Mouse (Mus musculus): ENCODE results near the gene Map2k7. TPM values are rescaled to one million over a fixed set of nuclear protein-coding genes. Genes with fewer than 3 reads are reported as not detected.
"Not testable (repeated sequence)": the region's sequence is repeated elsewhere in the genome, so short reads cannot be mapped to it uniquely, and the experiment has no call there.

The Map2k7 gene
- polyA plus RNA-seq, 1 experiment from 2014 or later = 45.1 TPM

DNA sequence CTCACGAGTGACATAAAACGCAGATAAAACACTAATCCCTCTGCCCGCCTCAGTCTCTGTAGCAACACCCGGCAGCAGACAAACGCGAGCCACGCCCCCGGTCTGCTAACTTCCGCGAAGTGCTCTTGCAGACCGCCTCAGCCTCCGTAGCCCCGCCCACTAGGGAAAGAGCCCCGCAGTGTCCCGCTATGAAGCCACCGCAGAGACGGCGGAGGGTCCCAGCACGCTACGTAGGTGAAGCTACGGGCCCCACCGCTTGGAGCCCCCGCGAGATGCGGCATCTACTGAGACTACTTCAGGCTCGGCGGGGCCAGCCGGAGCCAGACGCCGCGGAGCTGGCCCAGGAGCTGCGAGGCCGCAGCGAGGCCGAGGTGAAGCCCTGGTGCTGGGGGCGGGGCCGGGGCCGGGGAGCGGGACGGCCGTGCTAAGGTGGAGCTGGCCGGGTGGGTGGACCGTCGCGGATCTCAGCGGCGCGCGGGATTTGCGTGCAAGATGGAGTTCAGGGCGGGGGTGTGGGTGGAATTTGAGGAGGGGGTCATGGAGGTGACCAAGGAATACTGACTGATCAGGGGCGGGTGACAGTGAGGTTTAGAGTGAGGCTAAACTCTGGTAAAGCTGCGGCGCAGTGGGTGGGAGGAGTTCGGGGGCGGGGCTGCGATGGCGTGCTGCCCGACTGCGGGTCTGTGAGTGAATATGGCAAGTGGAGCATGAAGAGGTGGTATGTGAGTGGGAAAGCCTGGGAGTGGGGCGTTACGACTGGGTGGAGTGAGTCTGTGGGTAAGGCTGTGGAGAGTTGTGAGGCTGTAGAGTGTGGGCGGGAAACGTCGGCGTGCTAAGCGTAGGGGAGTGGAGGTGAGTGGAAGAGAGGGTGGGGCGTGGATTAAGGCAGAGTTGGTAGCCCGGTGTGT lies 14.6 kb downstream of the Map2k7 start, which contains the start of gene Snapc2:
TSS of gene Snapc2 (plus strand) at position 147 of the 908 bp plus-strand sequence.
- Histone ChIP-seq H3K4me3 (peak within 1 kb of the TSS; percentile 94), H3K27ac (replicated peaks) (peak within 1 kb of the TSS; percentile 92), H3K27me3 (peaks cover 14% of the 10 kb centered on the region), H3K9ac (replicated peaks) (peak within 1 kb of the TSS; percentile 90), H3K36me3 (peaks cover 32% of the 10 kb centered on the region), H3K4me2 (replicated peaks) (peak within 1 kb of the TSS; percentile 73), H3K4me1 (peaks cover 52% of the 10 kb centered on the region), H3K9me3 (no peaks in the 10 kb centered on the region)
- ATAC-seq (ENCODE audit: low FRiP score, low read depth) = peak; percentile 86
- WGBS = under 1% methylated on average over 69 of the region's 69 CpGs

GRCm38 (mm10) chr8:4254001-4254400 lies 15.5 kb downstream of the Map2k7 start:
- Histone ChIP-seq H3K9me3 (no peaks in the 10 kb centered on the region), H3K4me2 (replicated peaks) (peak overlapping the region; percentile 73), H3K9ac (replicated peaks) (peak overlapping the region; percentile 90; the same call in 1 of the 2 replicates), H3K4me3 (peak overlapping the region; percentile 94), H3K4me1 (peaks cover 46% of the 10 kb centered on the region), H3K27me3 (peaks cover 6% of the 10 kb centered on the region; the same call in 1 of the 2 replicates), H3K27ac (replicated peaks) (no peak overlapping the region), H3K36me3 (peaks cover 29% of the 10 kb centered on the region)
- no peak for ATAC-seq (ENCODE audit: low FRiP score, low read depth)
- 63% methylated on average over 6 of the region's 6 CpGs for WGBS

GRCm38 (mm10) chr8:4255471-4255870 lies 16.9 kb downstream of the Map2k7 start:
- ATAC-seq (ENCODE audit: low FRiP score, low read depth); H3K27ac ChIP-seq (replicated peaks); H3K27me3 ChIP-seq; H3K9ac ChIP-seq (replicated peaks); H3K4me2 ChIP-seq (replicated peaks); H3K4me3 ChIP-seq; H3K9me3 ChIP-seq: not testable (repeated sequence)
- WGBS = 89% methylated on average over 7 of the region's 7 CpGs
- H3K36me3 ChIP-seq = peaks cover 30% of the 10 kb centered on the region
- peaks cover 48% of the 10 kb centered on the region for H3K4me1 ChIP-seq

GRCm38 (mm10) chr8:4256911-4257310 lies 18.4 kb downstream of the Map2k7 start:
- ATAC-seq (ENCODE audit: low FRiP score, low read depth) = no peak
- Histone ChIP-seq H3K27me3 (no peaks in the 10 kb centered on the region), H3K9me3 (no peaks in the 10 kb centered on the region), H3K9ac (replicated peaks) (peak overlapping the region; percentile 90; the same call in 1 of the 2 replicates), H3K4me3 (peak overlapping the region; percentile 74; the same call in 1 of the 2 replicates), H3K36me3 (peaks cover 44% of the 10 kb centered on the region), H3K4me1 (peaks cover 43% of the 10 kb centered on the region), H3K4me2 (replicated peaks) (peak overlapping the region; percentile 71), H3K27ac (replicated peaks) (peak overlapping the region; percentile 94; the same call in 1 of the 2 replicates)
- 67% methylated on average over 4 of the region's 4 CpGs for WGBS

DNA sequence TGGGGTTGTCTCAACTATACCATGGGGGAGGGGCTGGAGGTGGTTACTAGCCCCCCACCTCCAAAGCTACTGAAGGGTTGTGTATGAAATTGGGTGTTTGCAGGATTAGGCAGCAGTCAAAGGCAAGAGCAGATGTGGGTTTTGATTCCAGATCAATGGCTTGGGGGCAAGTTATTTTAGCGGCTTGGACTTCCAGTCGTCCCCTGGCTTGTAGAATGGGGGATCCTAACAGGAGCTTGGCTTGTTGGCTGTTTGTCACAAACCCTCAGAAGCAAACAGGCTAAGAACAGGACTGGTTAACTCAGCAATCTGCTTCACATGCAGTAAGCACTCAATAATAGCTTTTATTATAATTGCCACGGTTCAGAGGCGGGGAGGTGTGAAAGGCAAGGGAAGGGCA lies 18.8 kb downstream of the Map2k7 start:
- Histone ChIP-seq H3K36me3 (peaks cover 48% of the 10 kb centered on the region), H3K9ac (replicated peaks) (peak overlapping the region; percentile 90), H3K4me2 (replicated peaks) (peak overlapping the region; percentile 71), H3K9me3 (no peaks in the 10 kb centered on the region), H3K4me3 (peak overlapping the region; percentile 74), H3K27me3 (no peaks in the 10 kb centered on the region), H3K4me1 (peaks cover 42% of the 10 kb centered on the region), H3K27ac (replicated peaks) (peak overlapping the region; percentile 94; the same call in 1 of the 2 replicates)
- 67% methylated on average over 4 of the region's 4 CpGs for WGBS
- no peak for ATAC-seq (ENCODE audit: low FRiP score, low read depth)

- Histone ChIP-seq H3K4me2 (replicated peaks) (peak overlapping the region; percentile 71), H3K4me3 (peak overlapping the region; percentile 74), H3K27me3 (no peaks in the 10 kb centered on the region), H3K9ac (replicated peaks) (peak overlapping the region; percentile 90), H3K9me3 (no peaks in the 10 kb centered on the region), H3K36me3 (peaks cover 57% of the 10 kb centered on the region), H3K27ac (replicated peaks) (peak overlapping the region; percentile 94), H3K4me1 (peaks cover 38% of the 10 kb centered on the region)
- peak; percentile 68 for ATAC-seq (ENCODE audit: low FRiP score, low read depth)
- WGBS = 3% methylated on average over 31 of the region's 35 CpGs
Observed at GRCm38 (mm10) chr8:4258233-4258632, 19.7 kb downstream of the Map2k7 start.

- Histone ChIP-seq H3K9me3 (no peaks in the 10 kb centered on the region), H3K4me2 (replicated peaks) (peak overlapping the region; percentile 71), H3K4me1 (peaks cover 36% of the 10 kb centered on the region), H3K27ac (replicated peaks) (peak overlapping the region; percentile 94), H3K36me3 (peaks cover 62% of the 10 kb centered on the region), H3K4me3 (peak overlapping the region; percentile 74), H3K9ac (replicated peaks) (peak overlapping the region; percentile 90), H3K27me3 (no peaks in the 10 kb centered on the region)
- peak; percentile 81 for ATAC-seq (ENCODE audit: low FRiP score, low read depth)
- WGBS = under 1% methylated on average over 32 of the region's 32 CpGs
Observed at GRCm38 (mm10) chr8:4258678-4259077, 20.1 kb downstream of the Map2k7 start.

- Histone ChIP-seq H3K36me3 (peaks cover 68% of the 10 kb centered on the region), H3K9me3 (no peaks in the 10 kb centered on the region), H3K27me3 (no peaks in the 10 kb centered on the region), H3K4me1 (peaks cover 30% of the 10 kb centered on the region), H3K9ac (replicated peaks) (peak within 1 kb of the TSS; percentile 90), H3K4me3 (peak within 1 kb of the TSS; percentile 74), H3K27ac (replicated peaks) (peak within 1 kb of the TSS; percentile 94), H3K4me2 (replicated peaks) (peak within 1 kb of the TSS; percentile 71)
- ATAC-seq (ENCODE audit: low FRiP score, low read depth) = peak; percentile 92
- WGBS = 6% methylated on average over 26 of the region's 33 CpGs
Observed at GRCm38 (mm10) chr8:4259125-4259804, 20.7 kb downstream of the Map2k7 start, which contains the start of gene Ctxn1. Gene Ctxn1, minus strand, starts transcription at chr8:4259274.

- Histone ChIP-seq H3K27me3 (no peaks in the 10 kb centered on the region), H3K36me3 (peaks cover 72% of the 10 kb centered on the region), H3K4me1 (peaks cover 27% of the 10 kb centered on the region), H3K9ac (replicated peaks) (peak overlapping the region; percentile 90), H3K4me3 (no peak overlapping the region), H3K4me2 (replicated peaks) (0 out of 2 replicates have a peak overlapping the region, but pooled peaks have one; percentile 71), H3K27ac (replicated peaks) (peak overlapping the region; percentile 94), H3K9me3 (no peaks in the 10 kb centered on the region)
- no peak for ATAC-seq (ENCODE audit: low FRiP score, low read depth)
- WGBS = 82% methylated on average over 4 of the region's 4 CpGs
Observed at GRCm38 (mm10) chr8:4259805-4260170, 21.2 kb downstream of the Map2k7 start.

- H3K4me1 ChIP-seq = peaks cover 10% of the 10 kb centered on the region
- no peak overlapping the region for H3K4me3 ChIP-seq
- no peaks in the 10 kb centered on the region for H3K27me3 ChIP-seq
- H3K27ac ChIP-seq (replicated peaks) = no peak overlapping the region
- peaks cover 86% of the 10 kb centered on the region for H3K36me3 ChIP-seq
- WGBS = 91% methylated on average over 8 of the region's 8 CpGs
- H3K4me2 ChIP-seq (replicated peaks) = no peak overlapping the region
- H3K9ac ChIP-seq (replicated peaks) = no peak overlapping the region
- no peaks in the 10 kb centered on the region for H3K9me3 ChIP-seq
- no peak for ATAC-seq (ENCODE audit: low FRiP score, low read depth)
Observed at GRCm38 (mm10) chr8:4263105-4263791, 24.7 kb downstream of the Map2k7 start.

DNA sequence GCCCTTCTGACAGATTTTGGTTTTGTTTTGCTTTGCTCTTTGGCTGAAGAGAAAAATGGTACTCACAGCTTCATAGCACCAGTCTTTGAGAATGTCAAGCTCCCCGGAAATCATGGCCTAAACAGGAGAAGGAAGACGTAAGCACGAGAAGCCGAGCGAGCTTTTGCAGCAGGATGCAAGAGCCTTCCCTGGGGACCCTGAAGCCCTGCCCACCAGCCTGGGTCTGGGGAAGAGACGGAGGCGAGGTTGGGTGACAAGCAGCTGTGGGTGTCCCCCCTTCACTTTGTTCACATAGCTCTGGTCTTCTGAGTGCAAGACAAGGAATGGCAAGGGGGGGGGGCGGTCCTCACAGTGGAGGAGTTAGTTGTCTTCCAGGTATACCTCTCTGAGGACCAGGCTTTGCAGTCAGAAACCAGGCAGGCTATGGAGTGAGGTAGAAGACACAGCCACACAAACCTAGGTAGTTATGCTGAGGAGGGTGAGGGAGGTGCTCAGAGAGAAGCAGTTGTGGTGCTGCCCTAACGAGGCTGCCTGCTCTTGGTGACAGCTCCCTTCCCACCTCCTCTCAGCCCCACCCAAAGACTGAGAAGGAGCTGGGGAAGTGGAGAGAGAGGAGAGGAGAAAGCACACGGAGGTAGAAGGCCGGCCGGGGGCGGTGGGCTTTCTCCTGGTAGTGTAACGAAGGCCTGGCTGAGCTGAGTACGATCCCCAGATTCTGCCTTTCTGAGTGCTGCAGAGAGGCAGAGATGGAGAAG lies 26.8 kb downstream of the Map2k7 start:
- Histone ChIP-seq H3K36me3 (peaks cover 98% of the 10 kb centered on the region), H3K27me3 (no peaks in the 10 kb centered on the region), H3K4me2 (replicated peaks) (no peak overlapping the region), H3K9ac (replicated peaks) (no peak overlapping the region), H3K4me3 (no peak overlapping the region), H3K27ac (replicated peaks) (no peak overlapping the region), H3K4me1 (no peaks in the 10 kb centered on the region), H3K9me3 (no peaks in the 10 kb centered on the region)
- WGBS = 93% methylated on average over 15 of the region's 15 CpGs
- no peak for ATAC-seq (ENCODE audit: low FRiP score, low read depth)

All from midbrain, embryonic 12.5 days (tissue).